Mouse (Mus musculus) liver, embryonic 16.5 days (tissue): ENCODE results near the gene Skint5. TPM values are rescaled to one million over a fixed set of nuclear protein-coding genes. Genes with fewer than 3 reads are reported as not detected.
"Not testable (repeated sequence)": the region's sequence is repeated elsewhere in the genome, so short reads cannot be mapped to it uniquely, and the experiment has no call there.

Source experiments
- ATAC-seq: fragments of 200-750 bp; cut with Nextera tagmentation; 2 replicates; pipeline ENCODE4 v1.8.0; 2017; ENCODE audit warnings: low read depth, mild to moderate bottlenecking, moderate number of reproducible peaks, moderate library complexity
- H3K27ac ChIP-seq: fragments of 300-500 bp; sonication (generic); 2 replicates; pipeline ENCODE4 v1.5.1; 2014; ENCODE audit warnings: mild to moderate bottlenecking, low read length
- H3K27me3 ChIP-seq: fragments of 300-500 bp; sonication (generic); 2 replicates; pipeline ENCODE4 v1.6.1; 2014; ENCODE audit warnings: low read depth, low read length, mixed read lengths; ENCODE audit not compliant: control insufficient read depth, insufficient read depth
- H3K36me3 ChIP-seq: fragments of 300-500 bp; sonication (generic); 2 replicates; pipeline ENCODE4 v1.6.1; 2014; ENCODE audit warnings: mild to moderate bottlenecking; ENCODE audit not compliant: control insufficient read depth, insufficient read depth
- H3K4me1 ChIP-seq: fragments of 300-500 bp; sonication (generic); 2 replicates; pipeline ENCODE4 v1.6.1; 2014; ENCODE audit warnings: low read depth, low read length, mixed read lengths; ENCODE audit not compliant: control insufficient read depth
- H3K4me2 ChIP-seq: fragments of 300-500 bp; sonication (generic); 2 replicates; pipeline ENCODE4 v1.6.1; 2014; ENCODE audit warnings: low read depth, low read length, mixed read lengths
- H3K4me3 ChIP-seq: fragments of 300-500 bp; sonication (generic); 2 replicates; pipeline ENCODE4 v1.5.1; 2014; ENCODE audit warnings: low read depth, mild to moderate bottlenecking, low read length
- H3K9ac ChIP-seq: fragments of 300-500 bp; sonication (generic); 2 replicates; pipeline ENCODE4 v1.6.1; 2014; ENCODE audit warnings: low read depth, low read length
- H3K9me3 ChIP-seq: fragments of 300-500 bp; sonication (generic); replicated peaks from 2 replicates; pipeline ENCODE4 v1.6.1; 2016; ENCODE audit warnings: low read length; ENCODE audit not compliant: control insufficient read depth
- WGBS: fragments of 180-500 bp; shearing (Covaris S2); extraction: QIAGEN DNeasy Blood & Tissue Kit; methylation state at CpG from one replicate; pipeline ENCODE4 v1.1.7; 2014; ENCODE audit not compliant: insufficient replicate concordance; 5-methylcytosine and 5-hydroxymethylcytosine counted together
- polyA plus RNA-seq: library from polyadenylated mRNA; unstranded; fragments of >200 nt; fragmentation: Nextera tagmentation; extraction: Ambion mirVana; gene quantifications from 2 replicates; pipeline ENCODE4 v1.2.1, GENCODE M21; 2015

Skint5 gene
- polyA plus RNA-seq, result not detected in 2 replicates

- H3K27ac ChIP-seq, result no peak within 1 kb of the TSS
- H3K9ac ChIP-seq, result no peak within 1 kb of the TSS
- no peaks in the 10 kb centered on the region for H3K9me3 ChIP-seq
- 66% methylated on average over 3 of the region's 3 CpGs for WGBS
- no peak for ATAC-seq
- H3K4me3 ChIP-seq, result no peak within 1 kb of the TSS
- no peak within 1 kb of the TSS for H3K4me2 ChIP-seq
- H3K27me3 ChIP-seq, result no peaks in the 10 kb centered on the region
- no peaks in the 10 kb centered on the region for H3K36me3 ChIP-seq
- H3K4me1 ChIP-seq, result no peaks in the 10 kb centered on the region
These were observed at the start of gene Skint5 for GRCm38 (mm10) chr4:113999403-113999802. TSS of gene Skint5 (minus strand) at chr4:113999503.

GRCm38 (mm10) chr4:113957343-113957742 is 42.0 kb downstream of the Skint5 start:
- no peaks in the 10 kb centered on the region for H3K4me1 ChIP-seq
- no peak for ATAC-seq
- H3K27ac ChIP-seq, result no peak overlapping the region
- H3K36me3 ChIP-seq, result no peaks in the 10 kb centered on the region
- no peaks in the 10 kb centered on the region for H3K27me3 ChIP-seq
- no peaks in the 10 kb centered on the region for H3K9me3 ChIP-seq
- WGBS, result 50% methylated on average over 1 of the region's 1 CpGs
- no peak overlapping the region for H3K4me2 ChIP-seq
- no peak overlapping the region for H3K4me3 ChIP-seq
- no peak overlapping the region for H3K9ac ChIP-seq

- Histone ChIP-seq H3K9ac (no peak overlapping the region), H3K4me1 (no peaks in the 10 kb centered on the region), H3K4me2 (no peak overlapping the region), H3K36me3 (no peaks in the 10 kb centered on the region), H3K9me3 (no peaks in the 10 kb centered on the region), H3K27me3 (no peaks in the 10 kb centered on the region), H3K4me3 (no peak overlapping the region), H3K27ac (no peak overlapping the region)
- ATAC-seq, result no peak
- WGBS, result 38% methylated on average over 1 of the region's 1 CpGs
These were observed 235.1 kb downstream of the Skint5 start for GRCm38 (mm10) chr4:113764182-113764581.

- H3K4me3 ChIP-seq, result no peak overlapping the region
- WGBS, result 24% methylated on average over 1 of the region's 1 CpGs
- H3K4me2 ChIP-seq, result no peak overlapping the region
- H3K9me3 ChIP-seq, result no peaks in the 10 kb centered on the region
- ATAC-seq, result no peak
- no peak overlapping the region for H3K9ac ChIP-seq
- H3K36me3 ChIP-seq, result no peaks in the 10 kb centered on the region
- no peaks in the 10 kb centered on the region for H3K4me1 ChIP-seq
- H3K27me3 ChIP-seq, result no peaks in the 10 kb centered on the region
- no peak overlapping the region for H3K27ac ChIP-seq
These were observed 235.6 kb downstream of the Skint5 start for GRCm38 (mm10) chr4:113763684-113764083.

- H3K4me1 ChIP-seq, H3K9ac ChIP-seq, H3K4me3 ChIP-seq, H3K36me3 ChIP-seq, H3K27ac ChIP-seq, H3K4me2 ChIP-seq, H3K9me3 ChIP-seq, H3K27me3 ChIP-seq, ATAC-seq: not testable (repeated sequence)
- WGBS, result 32% methylated on average over 2 of the region's 2 CpGs
These were observed 551.1 kb downstream of the Skint5 start for GRCm38 (mm10) chr4:113448230-113448629.

Other genes starting within 250 kb of the Skint5 start
- gene Skint11, start 163.9 kb upstream of the Skint5 start, polyA plus RNA-seq, result not detected in 2 replicates